Mouse (Mus musculus): ENCODE results near the gene Tfap4. TPM values are rescaled to one million over a fixed set of nuclear protein-coding genes. Genes with fewer than 3 reads are reported as not detected.

Gene Tfap4
- polyA plus RNA-seq, 1 experiment, result 21.2 TPM

GRCm38 (mm10) chr16:4500598-4501385, 58.9 kb downstream of the Tfap4 start:
- H3K36me3 ChIP-seq (ENCODE audit: control insufficient read depth, insufficient read depth, low read length, poor library complexity, severe bottlenecking), result no peaks in the 10 kb centered on the region
- no peaks in the 10 kb centered on the region for H3K9me3 ChIP-seq (replicated peaks; ENCODE audit: control insufficient read depth, insufficient read depth, low read length, poor library complexity, severe bottlenecking)
- TF ChIP-seq CTCF (IDR thresholded peaks at IDR 0.05; ENCODE audit: low read depth, low read length), result no peak
- no peak overlapping the region for H3K4me3 ChIP-seq (ENCODE audit: low read depth, low read length)
- no peak overlapping the region for H3K9ac ChIP-seq (ENCODE audit: low read depth, poor library complexity, severe bottlenecking)
- H3K4me1 ChIP-seq (ENCODE audit: control insufficient read depth, insufficient read depth, low read length), result no peaks in the 10 kb centered on the region
- H3K27me3 ChIP-seq (ENCODE audit: control insufficient read depth, insufficient read depth, low read length, poor library complexity, severe bottlenecking), result no peaks in the 10 kb centered on the region
- no peak overlapping the region for H3K27ac ChIP-seq (ENCODE audit: insufficient read depth, low read length)

GRCm38 (mm10) chr16:4497762-4498607, 61.7 kb downstream of the Tfap4 start:
- Histone ChIP-seq H3K9me3 (replicated peaks; ENCODE audit: control insufficient read depth, insufficient read depth, low read length, poor library complexity, severe bottlenecking) (no peaks in the 10 kb centered on the region), H3K9ac (ENCODE audit: low read depth, poor library complexity, severe bottlenecking) (no peak overlapping the region), H3K27ac (ENCODE audit: insufficient read depth, low read length) (no peak overlapping the region), H3K36me3 (ENCODE audit: control insufficient read depth, insufficient read depth, low read length, poor library complexity, severe bottlenecking) (no peaks in the 10 kb centered on the region), H3K27me3 (ENCODE audit: control insufficient read depth, insufficient read depth, low read length, poor library complexity, severe bottlenecking) (no peaks in the 10 kb centered on the region), H3K4me3 (ENCODE audit: low read depth, low read length) (no peak overlapping the region), H3K4me1 (ENCODE audit: control insufficient read depth, insufficient read depth, low read length) (no peaks in the 10 kb centered on the region)
- TF ChIP-seq CTCF (IDR thresholded peaks at IDR 0.05; ENCODE audit: low read depth, low read length), result no peak
- no peak for TF ChIP-seq POLR2A (IDR thresholded peaks at IDR 0.05; ENCODE audit: insufficient read depth, low read length)
- TF ChIP-seq EP300 (IDR thresholded peaks at IDR 0.05; ENCODE audit: insufficient read depth, low read depth, low read length), result no peak

- no peaks in the 10 kb centered on the region for H3K4me1 ChIP-seq (ENCODE audit: control insufficient read depth, insufficient read depth, low read length)
- H3K27ac ChIP-seq (ENCODE audit: insufficient read depth, low read length), result no peak overlapping the region
- TF ChIP-seq POLR2A (IDR thresholded peaks at IDR 0.05; ENCODE audit: insufficient read depth, low read length) (no peak), CTCF (IDR thresholded peaks at IDR 0.05; ENCODE audit: low read depth, low read length) (no peak), EP300 (IDR thresholded peaks at IDR 0.05; ENCODE audit: insufficient read depth, low read depth, low read length) (no peak)
These were observed 63.2 kb downstream of the Tfap4 start for GRCm38 (mm10) chr16:4496470-4496869.

GRCm38 (mm10) chr16:4495861-4496260, 63.8 kb downstream of the Tfap4 start:
- no peaks in the 10 kb centered on the region for H3K4me1 ChIP-seq (ENCODE audit: control insufficient read depth, insufficient read depth, low read length)
- H3K4me3 ChIP-seq (ENCODE audit: low read depth, low read length), result no peak overlapping the region
- H3K27me3 ChIP-seq (ENCODE audit: control insufficient read depth, insufficient read depth, low read length, poor library complexity, severe bottlenecking), result no peaks in the 10 kb centered on the region
- no peak overlapping the region for H3K27ac ChIP-seq (ENCODE audit: insufficient read depth, low read length)
- H3K9ac ChIP-seq (ENCODE audit: low read depth, poor library complexity, severe bottlenecking), result no peak overlapping the region
- TF ChIP-seq EP300 (IDR thresholded peaks at IDR 0.05; ENCODE audit: insufficient read depth, low read depth, low read length) (no peak), CTCF (IDR thresholded peaks at IDR 0.05; ENCODE audit: low read depth, low read length) (no peak), POLR2A (IDR thresholded peaks at IDR 0.05; ENCODE audit: insufficient read depth, low read length) (no peak)
- H3K36me3 ChIP-seq (ENCODE audit: control insufficient read depth, insufficient read depth, low read length, poor library complexity, severe bottlenecking), result no peaks in the 10 kb centered on the region
- no peaks in the 10 kb centered on the region for H3K9me3 ChIP-seq (replicated peaks; ENCODE audit: control insufficient read depth, insufficient read depth, low read length, poor library complexity, severe bottlenecking)

More at GRCm38 (mm10) chr16:4496470-4496869, 63.2 kb downstream of the Tfap4 start:
- no peaks in the 10 kb centered on the region for H3K9me3 ChIP-seq (replicated peaks; ENCODE audit: control insufficient read depth, insufficient read depth, low read length, poor library complexity, severe bottlenecking)
- H3K9ac ChIP-seq (ENCODE audit: low read depth, poor library complexity, severe bottlenecking), result no peak overlapping the region
- H3K4me3 ChIP-seq (ENCODE audit: low read depth, low read length), result no peak overlapping the region
- no peaks in the 10 kb centered on the region for H3K27me3 ChIP-seq (ENCODE audit: control insufficient read depth, insufficient read depth, low read length, poor library complexity, severe bottlenecking)
- H3K36me3 ChIP-seq (ENCODE audit: control insufficient read depth, insufficient read depth, low read length, poor library complexity, severe bottlenecking), result no peaks in the 10 kb centered on the region

Other genes with a start within 250 kb of the Tfap4 start
- 1.8 and 1.9 TPM in 2 replicates for gene Adcy9, start 139.4 kb downstream of the Tfap4 start, polyA plus RNA-seq (2011; ENCODE audit: insufficient read depth, insufficient read length, low read depth, missing spikeins)
- gene Srl, start 18.0 kb downstream of the Tfap4 start, polyA plus RNA-seq (2011; ENCODE audit: insufficient read depth, insufficient read length, low read depth, missing spikeins), result 30.0 and 33.6 TPM in 2 replicates
- gene Glis2, start 34.9 kb upstream of the Tfap4 start, polyA plus RNA-seq (2011; ENCODE audit: insufficient read depth, insufficient read length, low read depth, missing spikeins), result 31.2 and 34.8 TPM in 2 replicates
- 34.8 and 39.5 TPM in 2 replicates for gene Pam16, start 65.1 kb upstream of the Tfap4 start, polyA plus RNA-seq (2011; ENCODE audit: insufficient read depth, insufficient read length, low read depth, missing spikeins)
- gene Vasn, start 80.1 kb upstream of the Tfap4 start, polyA plus RNA-seq (2011; ENCODE audit: insufficient read depth, insufficient read length, low read depth, missing spikeins), result 6.2 and 7.9 TPM in 2 replicates
- gene Dnaja3, start 80.1 kb upstream of the Tfap4 start, polyA plus RNA-seq (2011; ENCODE audit: insufficient read depth, insufficient read length, low read depth, missing spikeins), result 55.8 and 55.9 TPM in 2 replicates
- 31.2 and 36.1 TPM in 2 replicates for gene Coro7, start 119.9 kb upstream of the Tfap4 start, polyA plus RNA-seq (2011; ENCODE audit: insufficient read depth, insufficient read length, low read depth, missing spikeins)
- 15.6 and 15.7 TPM in 2 replicates for gene Nmral1, start 159.5 kb upstream of the Tfap4 start, polyA plus RNA-seq (2011; ENCODE audit: insufficient read depth, insufficient read length, low read depth, missing spikeins)
- gene Hmox2, start 166.5 kb upstream of the Tfap4 start, polyA plus RNA-seq (2011; ENCODE audit: insufficient read depth, insufficient read length, low read depth, missing spikeins), result 38.0 and 44.4 TPM in 2 replicates
- 46.5 and 50.5 TPM in 2 replicates for gene Cdip1, start 230.4 kb upstream of the Tfap4 start, polyA plus RNA-seq (2011; ENCODE audit: insufficient read depth, insufficient read length, low read depth, missing spikeins)